Mouse (Mus musculus): Measurements from ENCODE around the gene Inpp5f.

GRCm38 (mm10) chr7:128567561-128568244 is 43.4 kb upstream of the Inpp5f start:
- TF ChIP-seq GATA1 (IDR thresholded peaks at IDR 0.05; ENCODE audit: borderline replicate concordance, low read length) (no peak), CTCF (IDR thresholded peaks at IDR 0.05; ENCODE audit: low read depth, low read length) (no peak)

Data from G1E (cell line).